Mouse (Mus musculus): ENCODE results near the gene Hyls1.

DNA sequence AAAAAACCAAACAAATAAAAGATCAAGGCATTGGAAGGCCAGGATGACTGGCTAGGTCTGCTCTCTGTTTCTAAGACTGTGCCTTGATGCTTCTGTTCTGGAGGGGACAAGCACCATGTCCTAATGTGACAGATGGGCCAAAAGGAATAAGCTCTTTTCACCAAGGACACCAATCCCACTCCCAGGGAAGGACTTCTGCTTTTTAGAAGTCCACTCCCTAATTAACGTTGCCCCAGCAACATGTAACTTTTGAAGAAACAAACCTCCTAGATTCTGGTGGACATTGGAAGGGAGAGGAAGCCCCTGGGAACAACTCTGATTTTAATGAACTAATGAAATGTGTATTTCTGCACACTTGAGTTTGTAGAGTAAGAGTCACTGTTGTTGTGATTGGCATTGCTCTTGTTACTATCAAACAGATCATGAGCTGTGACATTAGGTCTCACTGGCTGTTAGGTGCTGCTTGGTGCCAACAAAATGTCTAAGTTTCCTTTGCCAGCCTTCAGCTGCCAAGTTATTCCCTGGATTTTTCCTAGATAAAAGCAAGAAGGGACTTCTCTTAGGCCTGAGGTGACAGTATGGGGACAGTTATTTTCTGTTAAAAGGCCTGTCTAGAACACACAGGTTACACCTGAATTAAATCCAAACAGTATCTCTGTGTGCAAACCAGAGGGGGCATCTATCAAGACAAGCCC lies 47.2 kb downstream of the Hyls1 start:
- TF ChIP-seq CTCF (IDR thresholded peaks at IDR 0.05; ENCODE audit: low read depth, low read length) (no peak), POLR2A (IDR thresholded peaks at IDR 0.05; ENCODE audit: insufficient read depth, low read length) (no peak), EP300 (IDR thresholded peaks at IDR 0.05; ENCODE audit: insufficient read depth, low read depth, low read length) (no peak)

All from ES-Bruce4 (cell line).